10 mouse cellular contexts compared by ENCODE assay signal in the genomic region with DNA sequence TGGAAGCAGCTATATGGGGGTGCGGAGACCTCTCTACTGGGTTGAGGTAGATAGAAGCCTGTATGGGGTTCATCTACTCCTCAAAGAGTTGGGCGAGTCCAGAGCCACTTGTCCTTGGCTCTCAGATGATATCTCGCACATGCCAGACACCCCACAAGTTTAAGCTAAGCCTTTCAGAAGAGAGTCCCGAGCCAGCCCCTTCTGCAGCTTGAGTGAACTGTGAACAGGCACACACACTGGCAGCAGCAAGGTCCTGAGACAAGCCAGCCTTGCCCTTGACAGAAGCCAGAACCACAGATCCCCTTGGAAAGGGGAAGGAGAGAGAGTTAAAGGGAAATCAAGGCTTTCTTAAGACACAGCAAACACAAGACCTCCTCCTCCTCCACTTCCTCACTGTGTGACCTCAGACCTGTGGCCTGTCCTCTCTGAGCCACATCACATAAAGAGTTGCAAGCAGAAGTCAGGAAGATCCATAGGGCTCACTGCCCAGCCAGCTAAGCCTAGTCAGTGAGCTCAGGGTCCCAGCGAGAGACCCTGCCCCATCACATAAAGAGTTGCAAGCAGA. TPM values are rescaled to one million over a fixed set of nuclear protein-coding genes. Genes with fewer than 3 reads are reported as not detected.
DNase-seq lines count a peak whose midpoint lies in the region; ATAC-seq and TF ChIP-seq lines count a peak whose summit lies in the region.
"Had no signal": no experiment of that assay in that cellular context is flagged by ENCODE, and none has a peak within 500 bp of the region (broad histone marks: within the 10 kb centered on the region; RNA-seq: fewer than 3 reads in every experiment).

No protein-coding gene starts in this region.

- H3K9ac ChIP-seq in lung, postnatal 0 days (replicated peaks; ENCODE audit: low read depth) = peak overlapping the region; percentile 63
- no peak overlapping the region for H3K9ac ChIP-seq in limb, embryonic 13.5 days

- TF ChIP-seq EP300 in lung, postnatal 0 days (IDR thresholded peaks at IDR 0.05) = no peak

- TF ChIP-seq POLR2A in kidney, adult 2 months (IDR thresholded peaks at IDR 0.05; ENCODE audit: low read depth, low read length) = no peak

- H3K27ac ChIP-seq in kidney, adult 2 months (ENCODE audit: insufficient read depth, low read depth, low read length) = no peak overlapping the region
- peak overlapping the region; percentile 93 for H3K27ac ChIP-seq in lung, postnatal 0 days (ENCODE audit: low read length)
- no peak overlapping the region for H3K27ac ChIP-seq in limb, embryonic 13.5 days
- H3K27ac ChIP-seq: hindbrain, embryonic 10.5 days had no signal

- no peaks in the 10 kb centered on the region for H3K9me3 ChIP-seq in lung, postnatal 0 days (ENCODE audit: low read length)
- H3K9me3 ChIP-seq in limb, embryonic 13.5 days = no peaks in the 10 kb centered on the region
- H3K9me3 ChIP-seq: hindbrain, embryonic 10.5 days had no signal

- intact Hi-C loops in left cerebral cortex, postnatal 14 days (cut with DNase I) = no loop called here

- H3K4me1 ChIP-seq in kidney, adult 2 months (ENCODE audit: control insufficient read depth, insufficient read depth, low read length) = no peaks in the 10 kb centered on the region
- no peaks in the 10 kb centered on the region for H3K4me1 ChIP-seq in lung, postnatal 0 days (ENCODE audit: insufficient read depth, low read depth, low read length)
- H3K4me1 ChIP-seq in limb, embryonic 13.5 days = peaks cover 25% of the 10 kb centered on the region

- no peaks in the 10 kb centered on the region for H3K36me3 ChIP-seq in kidney, adult 2 months (ENCODE audit: control insufficient read depth, insufficient read depth, low read length)
- H3K36me3 ChIP-seq in lung, postnatal 0 days (ENCODE audit: insufficient read depth, low read length) = no peaks in the 10 kb centered on the region
- no peaks in the 10 kb centered on the region for H3K36me3 ChIP-seq in limb, embryonic 13.5 days
- H3K36me3 ChIP-seq: hindbrain, embryonic 10.5 days had no signal

- H3K4me3 ChIP-seq in kidney, adult 2 months (ENCODE audit: insufficient read depth, low read depth, low read length) = peak overlapping the region; percentile 2; the same call in 1 of the 2 replicates
- H3K4me3 ChIP-seq in lung, postnatal 0 days (ENCODE audit: low read depth, low read length) = peak overlapping the region; percentile 46
- H3K4me3 ChIP-seq in limb, embryonic 13.5 days = no peak overlapping the region

- TF ChIP-seq CTCF in kidney, adult 2 months (conservative IDR thresholded peaks at IDR 0.05; ENCODE audit: insufficient read depth, insufficient read length, low read depth, low read length) = no peak
- no peak for TF ChIP-seq CTCF in lung, postnatal 0 days (IDR thresholded peaks at IDR 0.05)

- H3K4me2 ChIP-seq in lung, postnatal 0 days (replicated peaks; ENCODE audit: low read depth, low read length) = peak overlapping the region; percentile 50
- H3K4me2 ChIP-seq in limb, embryonic 13.5 days (replicated peaks) = peak overlapping the region; percentile 23; the same call in 1 of the 2 replicates

- H3K27me3 ChIP-seq in kidney, adult 2 months (replicated peaks; ENCODE audit: control insufficient read depth, insufficient read depth, low read length) = no peaks in the 10 kb centered on the region
- H3K27me3 ChIP-seq in lung, postnatal 0 days (replicated peaks; ENCODE audit: insufficient read depth, low read length) = no peaks in the 10 kb centered on the region
- peaks cover 3% of the 10 kb centered on the region; the same call in 1 of the 2 replicates for H3K27me3 ChIP-seq in limb, embryonic 13.5 days

- WGBS in kidney, adult 2 months = 84% methylated on average over 5 of the region's 5 CpGs
- 71% methylated on average over 5 of the region's 5 CpGs for WGBS in lung, postnatal 0 days
- 74% methylated on average over 5 of the region's 5 CpGs for WGBS in limb, embryonic 13.5 days

- DNase-seq in kidney, adult 2 months = no peak
- no peak for DNase-seq in kidney, postnatal 25 days
- DNase-seq in lung, postnatal 0 days (ENCODE audit: low spot score) = peak; percentile 50
- no peak for DNase-seq in lung, postnatal 14 days
- DNase-seq in yolk sac, embryonic 10.5 days (ENCODE audit: low spot score) = peak; percentile 36
- no peak for DNase-seq in left cerebral cortex, postnatal 14 days (ENCODE audit: low spot score in 2 of 2)
- DNase-seq: cerebellum, postnatal 14 days; kidney, adult 18-20 months had no signal

- ATAC-seq in lung, postnatal 0 days = no peak
- ATAC-seq in limb, embryonic 13.5 days (ENCODE audit: low FRiP score, low read depth) = no peak

RNA-seq across cellular contexts. Expression of gene Cmklr1, which starts 1.5 kb away (rescaled TPM):
- 18.2 and 19.4 TPM in 2 replicates for polyA plus RNA-seq in kidney, adult 2 months (2012; rRNA removed)
- 53.4 and 63.8 TPM in 2 replicates for polyA plus RNA-seq in lung, postnatal 0 days (2015; fragmentation: Nextera tagmentation; extraction: Ambion mirVana)
- 3.6 and 3.7 TPM in 2 replicates for polyA plus RNA-seq in limb, embryonic 13.5 days (2015; fragmentation: Nextera tagmentation; extraction: Ambion mirVana)
- total RNA-seq in left cerebral cortex, postnatal 14 days (2021) = 1 to 10 TPM; 4.2 to 5.1 TPM

Comparison
In these comparisons a context has a peak if more than half of its experiments do, and no peak if none do; other contexts are left out.
1. DNase-seq: peak in lung, postnatal 0 days (single experiment) and yolk sac, embryonic 10.5 days (single experiment); none in kidney, adult 2 months (single experiment), kidney, postnatal 25 days (0 of 2), lung, postnatal 14 days (single experiment) and left cerebral cortex, postnatal 14 days (0 of 2).